Mouse (Mus musculus) heart, embryonic 11.5 days (tissue): ENCODE results near the gene Gsn. TPM values are rescaled to one million over a fixed set of nuclear protein-coding genes. Genes with fewer than 3 reads are reported as not detected.

Source experiments
- ATAC-seq: fragments of 200-750 bp; cut with Nextera tagmentation; replicated peaks from 2 replicates; pipeline ENCODE4 v1.8.0; 2017; ENCODE audit warnings: moderate library complexity; ENCODE audit not compliant: insufficient number of reproducible peaks, low FRiP score, low TSS enrichment
- H3K27ac ChIP-seq: fragments of 300-500 bp; sonication (generic); 2 replicates; pipeline ENCODE4 v1.5.1; 2014; ENCODE audit warnings: mild to moderate bottlenecking, low read depth, low read length
- H3K27me3 ChIP-seq: fragments of 300-500 bp; sonication (generic); 2 replicates; pipeline ENCODE4 v1.6.1; 2014; ENCODE audit warnings: mild to moderate bottlenecking, low read length, mixed read lengths; ENCODE audit not compliant: control insufficient read depth, insufficient read depth
- H3K36me3 ChIP-seq: fragments of 300-500 bp; sonication (generic); 2 replicates; pipeline ENCODE4 v1.6.1; 2014; ENCODE audit warnings: mild to moderate bottlenecking, low read length, moderate library complexity, mixed read lengths; ENCODE audit not compliant: control insufficient read depth, insufficient read depth
- H3K4me1 ChIP-seq: fragments of 300-500 bp; sonication (generic); 2 replicates; pipeline ENCODE4 v1.6.1; 2014; ENCODE audit warnings: low read length; ENCODE audit not compliant: control insufficient read depth, insufficient read depth
- H3K4me2 ChIP-seq: fragments of 300-500 bp; sonication (generic); 2 replicates; pipeline ENCODE4 v1.6.1; 2014; ENCODE audit warnings: mild to moderate bottlenecking, moderate library complexity
- H3K4me3 ChIP-seq: fragments of 300-500 bp; sonication (generic); 2 replicates; pipeline ENCODE4 v1.5.1; 2014; ENCODE audit warnings: low read depth, low read length
- H3K9ac ChIP-seq: fragments of 300-500 bp; sonication (generic); 2 replicates; pipeline ENCODE4 v1.6.1; 2014; ENCODE audit warnings: mild to moderate bottlenecking, low read depth, low read length, moderate library complexity
- H3K9me3 ChIP-seq: fragments of 300-500 bp; sonication (generic); replicated peaks from 2 replicates; pipeline ENCODE4 v1.6.1; 2016; ENCODE audit warnings: low read length; ENCODE audit not compliant: control insufficient read depth
- WGBS: fragments of 180-500 bp; shearing (Covaris S2); extraction: QIAGEN DNeasy Blood & Tissue Kit; methylation state at CpG from one replicate; pipeline ENCODE4 v1.1.7; 2014; ENCODE audit not compliant: insufficient replicate concordance; 5-methylcytosine and 5-hydroxymethylcytosine counted together
- polyA plus RNA-seq: library from polyadenylated mRNA; unstranded; fragments of >200 nt; fragmentation: Nextera tagmentation; extraction: Ambion mirVana; gene quantifications from 2 replicates; pipeline ENCODE4 v1.2.1, GENCODE M21; 2014

Gsn gene
- polyA plus RNA-seq, 1 experiment from 2014 or later, result 116 TPM

- Histone ChIP-seq H3K27me3 (0 out of 2 replicates have a peak, but pooled peaks cover 2% of the 10 kb centered on the region), H3K9me3 (no peaks in the 10 kb centered on the region), H3K4me1 (peaks cover 30% of the 10 kb centered on the region), H3K36me3 (no peaks in the 10 kb centered on the region), H3K27ac (no peak overlapping the region; the same call in 1 of the 2 replicates), H3K4me2 (no peak overlapping the region; the same call in 1 of the 2 replicates), H3K4me3 (no peak overlapping the region), H3K9ac (no peak overlapping the region)
- 76% methylated on average over 4 of the region's 4 CpGs for WGBS
- ATAC-seq, result no peak
These were observed 2.4 kb downstream of the Gsn start for GRCm38 (mm10) chr2:35258590-35258989.

- peak overlapping the region; percentile 35 for H3K4me2 ChIP-seq
- H3K36me3 ChIP-seq, result no peaks in the 10 kb centered on the region
- peak overlapping the region; percentile 84 for H3K27ac ChIP-seq
- no peaks in the 10 kb centered on the region for H3K27me3 ChIP-seq
- peak overlapping the region; percentile 36; the same call in 1 of the 2 replicates for H3K9ac ChIP-seq
- H3K4me3 ChIP-seq, result no peak overlapping the region
- H3K4me1 ChIP-seq, result peaks cover 30% of the 10 kb centered on the region
- ATAC-seq, result no peak
- 26% methylated on average over 13 of the region's 13 CpGs for WGBS
- no peaks in the 10 kb centered on the region for H3K9me3 ChIP-seq
These were observed 3.3 kb downstream of the Gsn start for GRCm38 (mm10) chr2:35259338-35260080.

- Histone ChIP-seq H3K27ac (peak overlapping the region; percentile 84; the same call in 1 of the 2 replicates), H3K4me2 (no peak overlapping the region), H3K9ac (no peak overlapping the region), H3K9me3 (no peaks in the 10 kb centered on the region), H3K4me1 (peaks cover 33% of the 10 kb centered on the region), H3K4me3 (no peak overlapping the region), H3K27me3 (no peaks in the 10 kb centered on the region), H3K36me3 (no peaks in the 10 kb centered on the region)
- WGBS, result 34% methylated on average over 1 of the region's 1 CpGs
- no peak for ATAC-seq
These were observed 4.1 kb downstream of the Gsn start for GRCm38 (mm10) chr2:35260291-35260690.

GRCm38 (mm10) chr2:35264095-35264494 is 7.9 kb downstream of the Gsn start:
- 60% methylated on average over 1 of the region's 1 CpGs for WGBS
- H3K27ac ChIP-seq, result no peak overlapping the region
- no peaks in the 10 kb centered on the region for H3K27me3 ChIP-seq
- H3K4me2 ChIP-seq, result no peak overlapping the region
- H3K36me3 ChIP-seq, result no peaks in the 10 kb centered on the region
- no peak for ATAC-seq
- H3K9ac ChIP-seq, result no peak overlapping the region
- H3K4me3 ChIP-seq, result no peak overlapping the region
- H3K9me3 ChIP-seq, result no peaks in the 10 kb centered on the region
- peaks cover 42% of the 10 kb centered on the region for H3K4me1 ChIP-seq

GRCm38 (mm10) chr2:35265296-35265695 is 9.1 kb downstream of the Gsn start:
- no peak overlapping the region for H3K9ac ChIP-seq
- no peaks in the 10 kb centered on the region for H3K36me3 ChIP-seq
- no peaks in the 10 kb centered on the region for H3K9me3 ChIP-seq
- ATAC-seq, result 0 out of 2 replicates have a peak, but pooled peaks have one; percentile 46
- H3K4me3 ChIP-seq, result no peak overlapping the region
- no peaks in the 10 kb centered on the region for H3K27me3 ChIP-seq
- H3K27ac ChIP-seq, result no peak overlapping the region
- peaks cover 46% of the 10 kb centered on the region for H3K4me1 ChIP-seq
- no peak overlapping the region for H3K4me2 ChIP-seq
- 51% methylated on average over 8 of the region's 8 CpGs for WGBS

GRCm38 (mm10) chr2:35265775-35266174 is 9.6 kb downstream of the Gsn start:
- no peak for ATAC-seq
- H3K27ac ChIP-seq, result no peak overlapping the region
- no peaks in the 10 kb centered on the region for H3K27me3 ChIP-seq
- H3K4me2 ChIP-seq, result no peak overlapping the region
- no peaks in the 10 kb centered on the region for H3K36me3 ChIP-seq
- H3K9ac ChIP-seq, result no peak overlapping the region
- no peak overlapping the region for H3K4me3 ChIP-seq
- 67% methylated on average over 8 of the region's 8 CpGs for WGBS
- H3K4me1 ChIP-seq, result peaks cover 51% of the 10 kb centered on the region
- no peaks in the 10 kb centered on the region for H3K9me3 ChIP-seq

- Histone ChIP-seq H3K4me1 (peaks cover 56% of the 10 kb centered on the region), H3K27ac (no peak overlapping the region), H3K9me3 (no peaks in the 10 kb centered on the region), H3K4me3 (no peak overlapping the region), H3K27me3 (no peaks in the 10 kb centered on the region), H3K9ac (no peak overlapping the region), H3K36me3 (no peaks in the 10 kb centered on the region), H3K4me2 (no peak overlapping the region)
- WGBS, result 62% methylated on average over 9 of the region's 9 CpGs
- ATAC-seq, result no peak
These were observed 10.2 kb downstream of the Gsn start for GRCm38 (mm10) chr2:35266251-35266905.

- H3K4me2 ChIP-seq, result no peak overlapping the region
- no peak overlapping the region for H3K9ac ChIP-seq
- H3K4me3 ChIP-seq, result no peak overlapping the region
- peaks cover 56% of the 10 kb centered on the region for H3K4me1 ChIP-seq
- H3K27ac ChIP-seq, result no peak overlapping the region
- H3K27me3 ChIP-seq, result no peaks in the 10 kb centered on the region
- ATAC-seq, result no peak
- no peaks in the 10 kb centered on the region for H3K9me3 ChIP-seq
- WGBS, result 62% methylated on average over 13 of the region's 13 CpGs
- no peaks in the 10 kb centered on the region for H3K36me3 ChIP-seq
These were observed 11.1 kb downstream of the Gsn start for GRCm38 (mm10) chr2:35267156-35267875.
